Mouse (Mus musculus): ENCODE data around the gene Sytl5. TPM values are rescaled to one million over a fixed set of nuclear protein-coding genes. Genes with fewer than 3 reads are reported as not detected.

Gene Sytl5
- total and polyA plus RNA-seq, 2 experiments from 2014 or later = 0.31 to 0.51 TPM

- Histone ChIP-seq H3K4me1 (ENCODE audit: insufficient read depth, low read length) (no peaks in the 10 kb centered on the region), H3K36me3 (ENCODE audit: insufficient read depth, low read length) (no peaks in the 10 kb centered on the region), H3K27me3 (ENCODE audit: insufficient read depth, low read length) (no peaks in the 10 kb centered on the region), H3K9ac (replicated peaks; ENCODE audit: low read length) (no peak overlapping the region), H3K27ac (no peak overlapping the region), H3K9me3 (ENCODE audit: low read length) (no peaks in the 10 kb centered on the region), H3K4me2 (ENCODE audit: low read depth, low read length) (no peak overlapping the region), H3K4me3 (ENCODE audit: low read length) (no peak overlapping the region)
- no peak for TF ChIP-seq CTCF (IDR thresholded peaks at IDR 0.05; ENCODE audit: low read depth)
- ATAC-seq (no peak), DNase-seq (ENCODE audit: low spot score) (no peak)
Observed at GRCm38 (mm10) chrX:9984094-9984669, 98.8 kb downstream of the Sytl5 start.

- no peak overlapping the region for H3K4me3 ChIP-seq (ENCODE audit: low read length)
- no peaks in the 10 kb centered on the region for H3K4me1 ChIP-seq (ENCODE audit: insufficient read depth, low read length)
- H3K4me2 ChIP-seq (ENCODE audit: low read depth, low read length) = no peak overlapping the region
- 41% methylated on average over 1 of the region's 1 CpGs for WGBS
- no peak for DNase-seq (ENCODE audit: low spot score)
- no peaks in the 10 kb centered on the region for H3K27me3 ChIP-seq (ENCODE audit: insufficient read depth, low read length)
- H3K9me3 ChIP-seq (ENCODE audit: low read length) = no peaks in the 10 kb centered on the region
- H3K36me3 ChIP-seq (ENCODE audit: insufficient read depth, low read length) = no peaks in the 10 kb centered on the region
- ATAC-seq = no peak
- no peak overlapping the region for H3K9ac ChIP-seq (replicated peaks; ENCODE audit: low read length)
- no peak overlapping the region for H3K27ac ChIP-seq
- no peak for TF ChIP-seq CTCF (IDR thresholded peaks at IDR 0.05; ENCODE audit: low read depth)
Observed at GRCm38 (mm10) chrX:10000718-10001117, 115.3 kb downstream of the Sytl5 start.

GRCm38 (mm10) chrX:10005946-10006345 is 120.5 kb downstream of the Sytl5 start:
- Histone ChIP-seq H3K27me3 (ENCODE audit: insufficient read depth, low read length) (no peaks in the 10 kb centered on the region), H3K9me3 (ENCODE audit: low read length) (no peaks in the 10 kb centered on the region), H3K27ac (no peak overlapping the region), H3K36me3 (ENCODE audit: insufficient read depth, low read length) (no peaks in the 10 kb centered on the region), H3K4me3 (ENCODE audit: low read length) (no peak overlapping the region), H3K4me2 (ENCODE audit: low read depth, low read length) (no peak overlapping the region), H3K4me1 (ENCODE audit: insufficient read depth, low read length) (no peaks in the 10 kb centered on the region), H3K9ac (replicated peaks; ENCODE audit: low read length) (no peak overlapping the region)
- no peak for DNase-seq (ENCODE audit: low spot score)
- ATAC-seq = no peak
- TF ChIP-seq CTCF (IDR thresholded peaks at IDR 0.05; ENCODE audit: low read depth) = no peak
- 65% methylated on average over 1 of the region's 1 CpGs for WGBS

- Histone ChIP-seq H3K27ac (no peak overlapping the region), H3K4me1 (ENCODE audit: insufficient read depth, low read length) (no peaks in the 10 kb centered on the region), H3K4me3 (ENCODE audit: low read length) (no peak overlapping the region), H3K27me3 (ENCODE audit: insufficient read depth, low read length) (no peaks in the 10 kb centered on the region), H3K4me2 (ENCODE audit: low read depth, low read length) (no peak overlapping the region), H3K36me3 (ENCODE audit: insufficient read depth, low read length) (no peaks in the 10 kb centered on the region), H3K9me3 (ENCODE audit: low read length) (no peaks in the 10 kb centered on the region), H3K9ac (replicated peaks; ENCODE audit: low read length) (no peak overlapping the region)
- WGBS = 94% methylated on average over 1 of the region's 1 CpGs
- no peak for TF ChIP-seq CTCF (IDR thresholded peaks at IDR 0.05; ENCODE audit: low read depth)
- ATAC-seq (no peak), DNase-seq (ENCODE audit: low spot score) (no peak)
Observed at GRCm38 (mm10) chrX:10007675-10008270, 122.4 kb downstream of the Sytl5 start.

- no peak overlapping the region for H3K9ac ChIP-seq (replicated peaks; ENCODE audit: low read length)
- H3K36me3 ChIP-seq (ENCODE audit: insufficient read depth, low read length) = no peaks in the 10 kb centered on the region
- H3K4me2 ChIP-seq (ENCODE audit: low read depth, low read length) = no peak overlapping the region
- TF ChIP-seq CTCF (IDR thresholded peaks at IDR 0.05; ENCODE audit: low read depth) = no peak
- DNase-seq (ENCODE audit: low spot score) (no peak), ATAC-seq (no peak)
- no peaks in the 10 kb centered on the region for H3K4me1 ChIP-seq (ENCODE audit: insufficient read depth, low read length)
- H3K27me3 ChIP-seq (ENCODE audit: insufficient read depth, low read length) = no peaks in the 10 kb centered on the region
- no peak overlapping the region for H3K4me3 ChIP-seq (ENCODE audit: low read length)
- H3K9me3 ChIP-seq (ENCODE audit: low read length) = no peaks in the 10 kb centered on the region
- no peak overlapping the region for H3K27ac ChIP-seq
Observed at GRCm38 (mm10) chrX:10010202-10010601, 124.8 kb downstream of the Sytl5 start.

GRCm38 (mm10) chrX:10034666-10035065 is 149.2 kb downstream of the Sytl5 start:
- no peak for DNase-seq (ENCODE audit: low spot score)
- ATAC-seq = no peak
- no peaks in the 10 kb centered on the region for H3K27me3 ChIP-seq (ENCODE audit: insufficient read depth, low read length)
- H3K4me1 ChIP-seq (ENCODE audit: insufficient read depth, low read length) = no peaks in the 10 kb centered on the region
- no peaks in the 10 kb centered on the region for H3K9me3 ChIP-seq (ENCODE audit: low read length)
- no peak overlapping the region for H3K9ac ChIP-seq (replicated peaks; ENCODE audit: low read length)
- no peak overlapping the region for H3K27ac ChIP-seq
- H3K4me3 ChIP-seq (ENCODE audit: low read length) = no peak overlapping the region
- H3K36me3 ChIP-seq (ENCODE audit: insufficient read depth, low read length) = no peaks in the 10 kb centered on the region
- no peak overlapping the region for H3K4me2 ChIP-seq (ENCODE audit: low read depth, low read length)
- TF ChIP-seq CTCF (IDR thresholded peaks at IDR 0.05; ENCODE audit: low read depth) = peak; percentile 27; the same call in 1 of the 2 replicates

Other genes with a start within 250 kb of the Sytl5 start
- 32.1 and 40.7 TPM in 2 replicates for gene Dynlt3, start 222.6 kb upstream of the Sytl5 start, total RNA-seq (2014; rRNA removed)
- 71.6 and 74.9 TPM in 2 replicates for gene Dynlt3, start 222.6 kb upstream of the Sytl5 start, polyA plus RNA-seq (2015; fragmentation: Nextera tagmentation; extraction: Ambion mirVana)
- gene Hypm, start 38.7 kb upstream of the Sytl5 start, total RNA-seq (2014; rRNA removed) = not detected in 2 replicates
- not detected in 2 replicates for gene Hypm, start 38.7 kb upstream of the Sytl5 start, polyA plus RNA-seq (2015; fragmentation: Nextera tagmentation; extraction: Ambion mirVana)
- gene H2al3, start 35.9 kb upstream of the Sytl5 start, total RNA-seq (2014; rRNA removed) = not detected in 2 replicates
- not detected in 2 replicates for gene H2al3, start 35.9 kb upstream of the Sytl5 start, polyA plus RNA-seq (2015; fragmentation: Nextera tagmentation; extraction: Ambion mirVana)
- 0.83 and 2.4 TPM in 2 replicates for gene Srpx, start 232.1 kb downstream of the Sytl5 start, total RNA-seq (2014; rRNA removed)
- 2.0 and 2.4 TPM in 2 replicates for gene Srpx, start 232.1 kb downstream of the Sytl5 start, polyA plus RNA-seq (2015; fragmentation: Nextera tagmentation; extraction: Ambion mirVana)